Mouse (Mus musculus) midbrain, embryonic 14.5 days (tissue): Measurements from ENCODE around the gene Atf2. TPM values are rescaled to one million over a fixed set of nuclear protein-coding genes. Genes with fewer than 3 reads are reported as not detected.
A peak's percentile ranks its signal among the peaks of the same experiment; 100 is the strongest.
"Not testable (repeated sequence)": the region's sequence is repeated elsewhere in the genome, so short reads cannot be mapped to it uniquely, and the experiment has no call there.

ENCODE experiments used
- ATAC-seq: fragments of 200-750 bp; cut with Nextera tagmentation; 2 replicates; pipeline ENCODE4 v1.8.0; 2017; ENCODE audit warnings: moderate number of reproducible peaks, moderate library complexity; ENCODE audit not compliant: low FRiP score, low TSS enrichment
- DNase-seq: peaks from one replicate; pipeline ENCODE4 v3.0.0-alpha.2; 2015
- H3K27ac ChIP-seq: fragments of 300-500 bp; sonication (generic); replicated peaks from 2 replicates; pipeline ENCODE4 v1.5.1; 2014; ENCODE audit warnings: mild to moderate bottlenecking, low read depth, low read length, moderate library complexity
- H3K27me3 ChIP-seq: fragments of 300-500 bp; sonication (generic); 2 replicates; pipeline ENCODE4 v1.6.1; 2014; ENCODE audit warnings: low read length, control low read depth, mixed read lengths; ENCODE audit not compliant: control insufficient read depth, insufficient read depth
- H3K36me3 ChIP-seq: fragments of 300-500 bp; sonication (generic); 2 replicates; pipeline ENCODE4 v1.6.1; 2014; ENCODE audit warnings: low read length, control low read depth; ENCODE audit not compliant: control insufficient read depth, insufficient read depth
- H3K4me1 ChIP-seq: fragments of 300-500 bp; sonication (generic); 2 replicates; pipeline ENCODE4 v1.6.1; 2014; ENCODE audit warnings: mild to moderate bottlenecking, antibody characterized with exemption, low read length, control low read depth; ENCODE audit not compliant: control insufficient read depth, insufficient read depth
- H3K4me2 ChIP-seq: fragments of 300-500 bp; sonication (generic); 2 replicates; pipeline ENCODE4 v1.6.1; 2014; ENCODE audit warnings: mild to moderate bottlenecking, low read length, moderate library complexity
- H3K4me3 ChIP-seq: fragments of 300-500 bp; sonication (generic); replicated peaks from 2 replicates; pipeline ENCODE4 v1.5.1; 2014; ENCODE audit warnings: low read depth, low read length
- H3K9ac ChIP-seq: fragments of 300-500 bp; sonication (generic); replicated peaks from 2 replicates; pipeline ENCODE4 v1.6.1; 2014; ENCODE audit warnings: mild to moderate bottlenecking, low read length, moderate library complexity
- H3K9me3 ChIP-seq: fragments of 300-500 bp; sonication (generic); 2 replicates; pipeline ENCODE4 v1.6.1; 2016; ENCODE audit warnings: low read length, control low read depth, mixed read lengths; ENCODE audit not compliant: control insufficient read depth
- WGBS: fragments of 180-500 bp; shearing (Covaris S2); extraction: QIAGEN DNeasy Blood & Tissue Kit; methylation state at CpG from one replicate; pipeline ENCODE4 v1.1.7; 2014; 5-methylcytosine and 5-hydroxymethylcytosine counted together
- polyA plus RNA-seq: library from polyadenylated mRNA; unstranded; fragments of >200 nt; fragmentation: Nextera tagmentation; extraction: Ambion mirVana; gene quantifications from 2 replicates; pipeline ENCODE4 v1.2.1, GENCODE M21; 2014

Gene Atf2
- polyA plus RNA-seq, 1 experiment from 2014 or later = 122 TPM

- Histone ChIP-seq H3K27me3 (no peaks in the 10 kb centered on the region), H3K4me2 (no peak overlapping the region), H3K4me1 (no peaks in the 10 kb centered on the region), H3K9ac (no peak overlapping the region), H3K9me3 (no peaks in the 10 kb centered on the region), H3K27ac (no peak overlapping the region), H3K4me3 (no peak overlapping the region), H3K36me3 (0 out of 2 replicates have a peak, but pooled peaks cover 2% of the 10 kb centered on the region)
- DNase-seq (no peak), ATAC-seq (no peak)
- 93% methylated on average over 1 of the region's 1 CpGs for WGBS
Measured at GRCm38 (mm10) chr2:73856246-73856645, 36.2 kb downstream of the Atf2 start.

GRCm38 (mm10) chr2:73834406-73835015 lies 57.9 kb downstream of the Atf2 start:
- no peaks in the 10 kb centered on the region for H3K9me3 ChIP-seq
- ATAC-seq (no peak), DNase-seq (no peak)
- 78% methylated on average over 2 of the region's 2 CpGs for WGBS
- no peaks in the 10 kb centered on the region for H3K27me3 ChIP-seq
- H3K9ac ChIP-seq = no peak overlapping the region
- no peak overlapping the region for H3K4me3 ChIP-seq
- H3K4me1 ChIP-seq = no peaks in the 10 kb centered on the region
- H3K4me2 ChIP-seq = no peak overlapping the region
- H3K36me3 ChIP-seq = peaks cover 15% of the 10 kb centered on the region; the same call in 1 of the 2 replicates
- no peak overlapping the region for H3K27ac ChIP-seq

- Histone ChIP-seq H3K9ac (no peak overlapping the region), H3K4me1 (no peaks in the 10 kb centered on the region), H3K4me2 (no peak overlapping the region), H3K9me3 (no peaks in the 10 kb centered on the region), H3K27ac (no peak overlapping the region), H3K27me3 (no peaks in the 10 kb centered on the region), H3K36me3 (peaks cover 14% of the 10 kb centered on the region), H3K4me3 (no peak overlapping the region)
- WGBS = 62% methylated on average over 1 of the region's 1 CpGs
- ATAC-seq (no peak), DNase-seq (no peak)
Measured at GRCm38 (mm10) chr2:73833284-73833683, 59.2 kb downstream of the Atf2 start.

GRCm38 (mm10) chr2:73818742-73819141 lies 73.7 kb downstream of the Atf2 start:
- no peak for ATAC-seq
- no peak overlapping the region for H3K9ac ChIP-seq
- WGBS = 88% methylated on average over 4 of the region's 4 CpGs
- H3K27me3 ChIP-seq = no peaks in the 10 kb centered on the region
- H3K36me3 ChIP-seq = peaks cover 36% of the 10 kb centered on the region
- no peak overlapping the region for H3K4me2 ChIP-seq
- no peaks in the 10 kb centered on the region for H3K9me3 ChIP-seq
- no peak overlapping the region for H3K27ac ChIP-seq
- no peaks in the 10 kb centered on the region for H3K4me1 ChIP-seq
- no peak for DNase-seq
- H3K4me3 ChIP-seq = no peak overlapping the region

GRCm38 (mm10) chr2:73807609-73808008 lies 84.8 kb downstream of the Atf2 start:
- DNase-seq (no peak), ATAC-seq (no peak)
- Histone ChIP-seq H3K9me3 (no peaks in the 10 kb centered on the region), H3K9ac (no peak overlapping the region), H3K36me3 (no peaks in the 10 kb centered on the region), H3K27ac (no peak overlapping the region), H3K27me3 (no peaks in the 10 kb centered on the region), H3K4me1 (no peaks in the 10 kb centered on the region), H3K4me3 (no peak overlapping the region), H3K4me2 (no peak overlapping the region)
- 83% methylated on average over 8 of the region's 8 CpGs for WGBS

- not testable (repeated sequence) for H3K27ac ChIP-seq, H3K4me3 ChIP-seq, H3K4me2 ChIP-seq, H3K9ac ChIP-seq, DNase-seq, H3K27me3 ChIP-seq, H3K9me3 ChIP-seq, H3K36me3 ChIP-seq, ATAC-seq, H3K4me1 ChIP-seq
- 93% methylated on average over 9 of the region's 9 CpGs for WGBS
Measured at GRCm38 (mm10) chr2:73800127-73800526, 92.3 kb downstream of the Atf2 start.

- Histone ChIP-seq H3K4me3 (no peak overlapping the region), H3K9me3 (no peaks in the 10 kb centered on the region), H3K36me3 (no peaks in the 10 kb centered on the region), H3K9ac (no peak overlapping the region), H3K27me3 (no peaks in the 10 kb centered on the region), H3K4me2 (no peak overlapping the region), H3K4me1 (no peaks in the 10 kb centered on the region), H3K27ac (no peak overlapping the region)
- no peak for ATAC-seq
- 87% methylated on average over 5 of the region's 5 CpGs for WGBS
- DNase-seq = no peak
Measured at GRCm38 (mm10) chr2:73798786-73799185, 93.7 kb downstream of the Atf2 start.

GRCm38 (mm10) chr2:73798136-73798535 lies 94.3 kb downstream of the Atf2 start:
- Histone ChIP-seq H3K27me3 (no peaks in the 10 kb centered on the region), H3K36me3 (no peaks in the 10 kb centered on the region), H3K9me3 (no peaks in the 10 kb centered on the region), H3K9ac (no peak overlapping the region), H3K4me3 (no peak overlapping the region), H3K4me2 (no peak overlapping the region), H3K4me1 (no peaks in the 10 kb centered on the region), H3K27ac (no peak overlapping the region)
- 47% methylated on average over 4 of the region's 4 CpGs for WGBS
- ATAC-seq (no peak), DNase-seq (no peak)

- no peak for ATAC-seq
- Histone ChIP-seq H3K9ac (no peak overlapping the region), H3K36me3 (no peaks in the 10 kb centered on the region), H3K4me3 (no peak overlapping the region), H3K27me3 (no peaks in the 10 kb centered on the region), H3K9me3 (no peaks in the 10 kb centered on the region), H3K27ac (no peak overlapping the region), H3K4me2 (no peak overlapping the region), H3K4me1 (no peaks in the 10 kb centered on the region)
- DNase-seq = peak; percentile 64
- 59% methylated on average over 19 of the region's 19 CpGs for WGBS
Measured at GRCm38 (mm10) chr2:73791846-73792630, 100.4 kb downstream of the Atf2 start.
